19 mouse cellular contexts compared by ENCODE assay signal in the genomic region with DNA sequence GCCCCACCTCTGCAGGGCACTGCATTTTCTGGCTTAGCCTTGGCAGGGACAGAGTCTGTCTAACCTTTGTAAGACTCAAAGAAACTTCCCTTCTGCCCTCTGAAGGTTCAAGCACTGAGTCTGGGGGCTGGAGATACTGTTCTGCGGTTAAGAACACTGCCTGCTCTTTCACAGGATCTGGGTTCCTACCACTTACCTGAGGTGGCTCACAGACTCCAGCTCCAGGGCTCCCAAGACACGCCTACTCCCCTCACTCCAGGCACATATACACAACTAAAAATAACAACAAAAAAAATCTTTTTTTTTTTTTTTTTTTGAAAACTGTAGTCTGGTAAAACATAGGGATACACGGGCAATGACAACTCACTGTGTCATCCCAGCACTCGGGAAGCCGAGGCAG. TPM values are rescaled to one million over a fixed set of nuclear protein-coding genes. Genes with fewer than 3 reads are reported as not detected.
DNase-seq lines count a peak whose midpoint lies in the region; ATAC-seq and TF ChIP-seq lines count a peak whose summit lies in the region.
"Had no signal": no experiment of that assay in that cellular context is flagged by ENCODE, and none has a peak within 500 bp of the region (broad histone marks: within the 10 kb centered on the region; RNA-seq: fewer than 3 reads in every experiment).

No protein-coding gene starts in this region.

- intact Hi-C loops in heart, postnatal 10 days (cut with DNase I), result no loop called here

- DNase-seq in lung, postnatal 4 days, result no peak
- DNase-seq in ES-E14 (ENCODE audit: low read depth, low spot score), result no peak
- no peak for DNase-seq in heart, postnatal 10 days
- DNase-seq in cerebellum, adult 8-10 months, result no peak
- DNase-seq: adrenal gland, postnatal 25 days; cerebellum, adult 9-10 months; forebrain, postnatal 0 days; gastrocnemius, postnatal 14 days; heart, postnatal 36 days; kidney, adult 11 months; lung, postnatal 10 days; thymus, adult 18-20 months; thymus, postnatal 36 days had no signal

- in situ Hi-C loops in ES-E14 (cut with MboI; ENCODE audit: low sequenced_read_pairs in 2 of 2, unreplicated experiment in 2 of 2), result no loop called here

- H3K9me3 ChIP-seq in lung, embryonic 15.5 days, result no peaks in the 10 kb centered on the region
- H3K9me3 ChIP-seq in ES-E14 (ENCODE audit: control insufficient read depth, insufficient read depth, low read depth, low read length), result no peaks in the 10 kb centered on the region
- H3K9me3 ChIP-seq in embryonic facial prominence, embryonic 13.5 days, result no peaks in the 10 kb centered on the region
- no peaks in the 10 kb centered on the region for H3K9me3 ChIP-seq in stomach, embryonic 16.5 days (replicated peaks; ENCODE audit: control insufficient read depth, low read length)
- H3K9me3 ChIP-seq: hindbrain, embryonic 13.5 days; liver, embryonic 12.5 days; midbrain, embryonic 12.5 days had no signal

- 56% methylated on average over 5 of the region's 5 CpGs for WGBS in lung, embryonic 15.5 days
- WGBS in embryonic facial prominence, embryonic 13.5 days, result 49% methylated on average over 5 of the region's 5 CpGs
- 73% methylated on average over 5 of the region's 5 CpGs for WGBS in stomach, embryonic 16.5 days

- H3K9ac ChIP-seq in lung, embryonic 15.5 days, result no peak overlapping the region
- 0 out of 2 replicates have a peak overlapping the region, but pooled peaks have one; percentile 43 for H3K9ac ChIP-seq in ES-E14 (ENCODE audit: insufficient read depth, low read depth, low read length, poor library complexity, severe bottlenecking)
- H3K9ac ChIP-seq in embryonic facial prominence, embryonic 13.5 days, result no peak overlapping the region
- peak overlapping the region; percentile 43; the same call in 1 of the 2 replicates for H3K9ac ChIP-seq in stomach, embryonic 16.5 days (ENCODE audit: low read length)
- H3K9ac ChIP-seq: forebrain, postnatal 0 days; hindbrain, embryonic 13.5 days; liver, embryonic 12.5 days; midbrain, embryonic 12.5 days had no signal

- no peaks in the 10 kb centered on the region for H3K36me3 ChIP-seq in lung, embryonic 15.5 days
- peaks cover 2% of the 10 kb centered on the region; the same call in 1 of the 2 replicates for H3K36me3 ChIP-seq in ES-E14 (ENCODE audit: control insufficient read depth, insufficient read depth, low read length, poor library complexity, severe bottlenecking)
- peaks cover 7% of the 10 kb centered on the region for H3K36me3 ChIP-seq in embryonic facial prominence, embryonic 13.5 days
- no peaks in the 10 kb centered on the region for H3K36me3 ChIP-seq in stomach, embryonic 16.5 days (ENCODE audit: control insufficient read depth, insufficient read depth, low read length)

- peak overlapping the region; percentile 77 for H3K27ac ChIP-seq in lung, embryonic 15.5 days
- H3K27ac ChIP-seq in ES-E14 (ENCODE audit: insufficient read depth, low read depth, low read length, poor library complexity, severe bottlenecking), result peak overlapping the region; percentile 34
- H3K27ac ChIP-seq in embryonic facial prominence, embryonic 13.5 days, result peak overlapping the region; percentile 69; the same call in 1 of the 2 replicates
- H3K27ac ChIP-seq in stomach, embryonic 16.5 days (ENCODE audit: low read length), result peak overlapping the region; percentile 26; the same call in 1 of the 2 replicates
- H3K27ac ChIP-seq: hindbrain, embryonic 13.5 days; liver, embryonic 12.5 days; midbrain, embryonic 12.5 days had no signal

- ATAC-seq in lung, embryonic 15.5 days (ENCODE audit: borderline replicate concordance, extremely low read depth, low FRiP score, low TSS enrichment), result no peak
- no peak for ATAC-seq in embryonic facial prominence, embryonic 13.5 days (ENCODE audit: insufficient number of reproducible peaks, insufficient read depth, low FRiP score, low TSS enrichment, low read depth)
- no peak for ATAC-seq in stomach, embryonic 16.5 days (ENCODE audit: insufficient read depth, low FRiP score)
- ATAC-seq: forebrain, postnatal 0 days; liver, embryonic 12.5 days had no signal

- no peak overlapping the region; the same call in 1 of the 2 replicates for H3K4me2 ChIP-seq in lung, embryonic 15.5 days
- no peak overlapping the region; the same call in 1 of the 2 replicates for H3K4me2 ChIP-seq in embryonic facial prominence, embryonic 13.5 days
- H3K4me2 ChIP-seq in stomach, embryonic 16.5 days (ENCODE audit: low read depth, low read length), result no peak overlapping the region
- H3K4me2 ChIP-seq: hindbrain, embryonic 13.5 days; liver, embryonic 12.5 days; midbrain, embryonic 12.5 days had no signal

- H3K4me3 ChIP-seq in lung, embryonic 15.5 days, result no peak overlapping the region
- H3K4me3 ChIP-seq in ES-E14 (ENCODE audit: insufficient read depth in 1 of 2, low read depth in 1 of 2, low read length in 2 of 2, poor library complexity in 1 of 2, severe bottlenecking in 1 of 2), result no peak overlapping the region
- no peak overlapping the region for H3K4me3 ChIP-seq in embryonic facial prominence, embryonic 13.5 days
- H3K4me3 ChIP-seq in stomach, embryonic 16.5 days (replicated peaks; ENCODE audit: low read length), result no peak overlapping the region
- H3K4me3 ChIP-seq: hindbrain, embryonic 13.5 days; liver, embryonic 12.5 days; midbrain, embryonic 12.5 days had no signal

- H3K4me1 ChIP-seq in lung, embryonic 15.5 days, result peaks cover 16% of the 10 kb centered on the region
- peaks cover 11 to 17% of the 10 kb centered on the region in 2 experiments for H3K4me1 ChIP-seq in ES-E14 (ENCODE audit: control insufficient read depth in 2 of 2, insufficient read depth in 2 of 2, low read length in 2 of 2, poor library complexity in 1 of 2)
- no peaks in the 10 kb centered on the region for H3K4me1 ChIP-seq in embryonic facial prominence, embryonic 13.5 days
- no peaks in the 10 kb centered on the region; the same call in 1 of the 2 replicates for H3K4me1 ChIP-seq in stomach, embryonic 16.5 days (ENCODE audit: control insufficient read depth, insufficient read depth, low read length)
- H3K4me1 ChIP-seq: hindbrain, embryonic 13.5 days; midbrain, embryonic 12.5 days had no signal

- no peaks in the 10 kb centered on the region for H3K27me3 ChIP-seq in lung, embryonic 15.5 days
- no peaks in the 10 kb centered on the region; the same call in 1 of the 2 replicates for H3K27me3 ChIP-seq in embryonic facial prominence, embryonic 13.5 days
- H3K27me3 ChIP-seq in stomach, embryonic 16.5 days (ENCODE audit: control insufficient read depth, insufficient read depth, low read length), result no peaks in the 10 kb centered on the region
- H3K27me3 ChIP-seq: hindbrain, embryonic 13.5 days; liver, embryonic 12.5 days; midbrain, embryonic 12.5 days had no signal

TF ChIP-seq in ES-E14, 5 proteins besides CTCF, POLR2A, EP300 and RAD21:
- no peak for TF ChIP-seq ZC3H11A (IDR thresholded peaks at IDR 0.05; ENCODE audit: borderline replicate concordance, low read depth, low read length)

RNA-seq across cellular contexts. Expression of gene Wee1, which starts 20.6 kb away (rescaled TPM):
- polyA plus RNA-seq in lung, embryonic 15.5 days (2015; fragmentation: Nextera tagmentation; extraction: Ambion mirVana), result 31.4 and 32.9 TPM in 2 replicates
- total RNA-seq in ES-E14 (2012; rRNA removed), result 16.5 and 16.7 TPM in 2 replicates
- 24.5 and 27.2 TPM in 2 replicates for polyA plus RNA-seq in embryonic facial prominence, embryonic 13.5 days (2015; fragmentation: Nextera tagmentation; extraction: Ambion mirVana)
- 17.9 and 18.9 TPM in 2 replicates for polyA plus RNA-seq in stomach, embryonic 16.5 days (2015; fragmentation: Nextera tagmentation; extraction: Ambion mirVana)
- 10 to 100 TPM; 20.5 to 30.7 TPM for total RNA-seq in heart, postnatal 10 days (2021)

RNA-seq across cellular contexts. Expression of gene Zfp143, which starts 40.2 kb away (rescaled TPM):
- polyA plus RNA-seq in lung, embryonic 15.5 days (2015; fragmentation: Nextera tagmentation; extraction: Ambion mirVana), result 20.7 and 21.2 TPM in 2 replicates
- 23.1 and 24.0 TPM in 2 replicates for total RNA-seq in ES-E14 (2012; rRNA removed)
- polyA plus RNA-seq in embryonic facial prominence, embryonic 13.5 days (2015; fragmentation: Nextera tagmentation; extraction: Ambion mirVana), result 18.0 and 19.8 TPM in 2 replicates
- 15.0 and 15.9 TPM in 2 replicates for polyA plus RNA-seq in stomach, embryonic 16.5 days (2015; fragmentation: Nextera tagmentation; extraction: Ambion mirVana)
- total RNA-seq in heart, postnatal 10 days (2021), result 10 to 100 TPM; 11.0 to 12.3 TPM

Comparison
In these comparisons a context has a peak if more than half of its experiments do, and no peak if none do; other contexts are left out.
1. H3K27ac ChIP-seq: peak in every context shown above with its lines; median percentile 77 in lung, embryonic 15.5 days; 69 in embryonic facial prominence, embryonic 13.5 days; 34 in ES-E14; 26 in stomach, embryonic 16.5 days.
2. H3K9ac ChIP-seq: peak in ES-E14 (single experiment) and stomach, embryonic 16.5 days (single experiment); none in lung, embryonic 15.5 days (single experiment) and embryonic facial prominence, embryonic 13.5 days (single experiment).